Mouse (Mus musculus) kidney, adult 18-20 months (tissue): ENCODE measurements around the gene Dnaic1.

Experiments used
- DNase-seq: peaks from one replicate; pipeline ENCODE4 v3.0.0; 2021

The Dnaic1 gene

GRCm38 (mm10) chr4:41569411-41569885, at the start of gene Dnaic1, which contains the start of gene Fam219a:
Dnaic1 (plus strand) TSS chr4:41569775.
Fam219a (minus strand) TSS chr4:41569538.
- peak; percentile 98 for DNase-seq

DNA sequence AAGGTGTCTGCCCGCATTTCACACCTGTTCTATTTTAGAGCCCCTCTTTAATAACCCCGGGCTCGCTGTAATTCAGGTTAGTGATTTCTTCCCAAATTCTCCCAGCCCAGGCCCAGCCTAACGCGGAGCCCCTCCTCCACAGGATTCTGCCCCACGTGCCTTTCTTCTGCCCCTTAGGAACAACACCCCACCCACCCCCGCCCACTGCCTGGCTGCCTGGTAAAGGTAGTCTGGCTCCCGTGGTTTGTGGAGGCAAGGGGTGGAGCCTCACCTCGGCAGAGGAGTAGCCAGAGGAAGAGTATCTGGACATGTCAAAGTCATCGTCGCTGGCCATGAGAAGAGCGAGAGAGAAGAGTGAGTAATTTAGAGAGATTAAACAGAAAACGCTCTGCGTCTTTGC, 48.9 kb upstream of the Dnaic1 start:
- DNase-seq: no peak

DNA sequence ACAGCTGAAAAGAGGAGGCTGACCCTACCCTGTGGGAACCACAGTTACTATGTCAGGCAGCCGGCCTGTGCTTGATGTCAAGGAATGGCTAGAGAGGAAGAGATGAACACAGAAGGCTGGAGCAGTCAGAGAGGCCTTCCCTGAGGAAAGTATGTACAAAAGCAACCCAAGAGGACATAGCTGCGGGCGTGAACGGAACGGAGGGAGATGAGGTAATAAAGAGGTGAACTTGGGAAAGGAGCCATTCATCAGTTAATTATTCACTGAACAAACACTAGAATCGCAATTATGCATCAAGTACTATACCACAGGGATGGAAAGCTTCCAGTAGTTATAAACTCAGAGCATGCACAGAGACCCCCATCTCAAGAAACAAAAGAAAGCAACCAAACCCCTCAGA, 47.4 kb upstream of the Dnaic1 start:
- no peak for DNase-seq

DNA sequence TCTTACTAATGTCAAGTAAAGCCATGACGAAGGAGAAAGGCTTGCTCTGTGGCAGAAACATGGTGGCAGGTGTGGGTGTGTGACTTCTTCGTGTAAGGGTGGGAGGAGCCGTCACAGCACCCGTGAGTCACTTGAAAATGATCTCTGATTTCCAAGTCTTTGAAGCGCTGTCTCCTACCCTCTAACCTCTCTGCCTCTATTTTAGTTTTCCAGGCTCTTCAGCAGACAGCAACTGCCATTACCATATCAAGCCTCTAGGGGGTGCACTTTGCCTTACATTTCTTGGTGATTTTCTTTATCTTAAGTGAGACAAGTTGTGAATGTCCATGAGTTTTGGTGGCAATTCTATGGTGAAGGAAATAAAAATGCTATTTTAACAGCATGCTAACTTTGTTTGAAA, 46.8 kb upstream of the Dnaic1 start:
- peak; percentile 55 for DNase-seq

DNA sequence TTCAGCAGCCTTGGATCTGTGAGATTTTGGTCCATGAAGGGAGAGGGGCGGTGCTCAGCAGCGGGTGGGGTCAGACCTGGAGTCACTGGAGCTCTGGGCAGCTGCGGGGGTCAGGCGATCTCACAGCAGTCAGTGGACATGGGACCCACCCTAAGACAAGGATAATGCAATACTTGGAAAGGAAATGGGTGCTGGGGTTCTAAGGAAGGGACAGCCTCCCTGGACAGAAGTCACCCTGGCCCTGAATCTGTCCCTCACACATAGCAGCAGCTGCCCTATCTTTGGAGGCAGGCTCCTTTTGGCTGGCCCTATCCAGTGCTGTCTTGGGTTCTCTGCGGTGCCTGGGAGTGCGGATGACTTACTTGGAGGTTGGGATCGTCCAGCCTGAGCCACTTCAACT, 45.7 kb upstream of the Dnaic1 start:
- DNase-seq: no peak

DNA sequence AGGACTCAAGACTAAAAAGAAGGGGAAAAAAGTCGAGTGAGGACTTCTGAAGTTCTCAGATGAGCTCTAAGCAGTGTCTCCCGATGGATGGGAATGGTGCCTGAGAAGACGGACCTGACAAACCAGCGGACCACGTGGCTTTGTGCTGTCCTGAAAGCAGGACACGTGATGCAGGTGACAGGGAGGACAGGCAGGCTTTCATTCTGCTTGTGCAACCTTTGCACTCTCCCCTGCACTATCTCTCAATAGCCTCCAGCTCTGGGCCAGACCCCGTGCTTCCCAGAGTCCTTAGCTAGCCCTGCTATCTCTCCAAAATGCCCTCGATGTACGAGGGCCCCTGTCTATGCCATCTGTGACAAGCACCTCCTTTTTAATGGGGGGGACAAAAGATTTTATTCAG, 44.7 kb upstream of the Dnaic1 start:
- DNase-seq: no peak

DNA sequence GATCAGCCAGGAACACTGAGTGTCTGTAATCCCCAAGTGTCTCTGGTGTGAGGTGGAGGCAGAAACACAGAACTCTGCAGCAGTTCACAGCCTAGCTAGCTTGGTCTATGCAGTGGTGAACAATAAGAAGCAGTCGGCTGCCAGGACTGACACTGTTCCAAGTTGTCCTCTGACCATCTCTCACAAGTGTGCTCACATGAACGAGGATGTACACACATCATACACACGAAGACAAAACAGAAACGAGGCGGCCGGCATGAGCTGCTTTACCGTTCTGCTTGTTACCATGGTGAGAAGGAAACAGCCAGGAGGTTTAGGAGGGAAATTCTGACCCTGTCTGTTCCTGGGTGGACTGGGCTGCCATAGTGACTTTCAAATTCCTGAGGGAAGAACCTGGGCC, 43.0 kb upstream of the Dnaic1 start:
- DNase-seq: no peak

- DNase-seq: no peak
These were observed 42.5 kb upstream of the Dnaic1 start for GRCm38 (mm10) chr4:41527076-41527475.

DNA sequence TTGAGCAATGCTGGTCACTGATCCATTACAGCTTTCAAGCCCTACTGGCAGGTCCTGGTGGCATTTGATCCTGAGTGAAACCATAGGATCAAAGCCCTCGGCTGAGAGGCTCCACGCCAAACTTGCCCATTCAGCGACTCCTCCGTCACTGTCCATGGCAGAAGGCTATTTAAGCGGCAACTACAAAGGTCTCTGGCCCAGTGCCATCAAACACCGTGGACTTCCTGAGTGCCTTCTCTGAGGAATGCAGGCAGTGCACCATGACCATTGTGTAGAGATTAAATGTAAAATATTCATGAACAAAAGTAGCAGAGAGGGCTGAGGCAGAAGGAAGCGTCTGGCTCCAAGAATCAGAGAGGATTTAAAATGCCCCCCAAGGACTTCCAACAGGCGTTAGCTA, 41.6 kb upstream of the Dnaic1 start:
- peak; percentile 83 for DNase-seq

- DNase-seq: no peak
These were observed 37.2 kb upstream of the Dnaic1 start for GRCm38 (mm10) chr4:41532420-41532819.

GRCm38 (mm10) chr4:41534866-41535265, 34.7 kb upstream of the Dnaic1 start:
- DNase-seq: no peak

GRCm38 (mm10) chr4:41542136-41542535, 27.4 kb upstream of the Dnaic1 start:
- DNase-seq: no peak

DNA sequence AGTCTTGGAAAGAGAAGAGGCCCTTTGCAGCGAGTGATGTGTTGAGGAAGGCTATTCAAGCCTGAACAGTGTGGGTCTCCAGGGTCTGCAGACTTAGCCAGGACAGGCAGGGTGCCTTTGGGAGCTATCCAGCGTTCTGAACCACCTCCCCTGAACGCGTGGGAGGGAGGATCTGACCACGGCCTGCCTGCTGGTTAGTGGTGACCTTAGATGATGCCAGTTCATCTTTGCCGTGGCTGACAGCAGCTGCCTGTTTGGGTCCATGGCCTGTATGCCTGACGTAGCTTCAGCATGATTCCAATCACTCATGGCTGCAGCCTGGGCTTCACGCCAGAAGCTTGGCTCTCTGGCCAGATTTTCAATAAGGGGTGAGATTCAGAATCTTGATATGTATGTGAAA, 23.6 kb upstream of the Dnaic1 start:
- peak; percentile 36 for DNase-seq

GRCm38 (mm10) chr4:41547086-41547485, 22.5 kb upstream of the Dnaic1 start:
- no peak for DNase-seq

- DNase-seq: peak; percentile 92
These were observed 17.0 kb upstream of the Dnaic1 start for GRCm38 (mm10) chr4:41552529-41552928.

DNA sequence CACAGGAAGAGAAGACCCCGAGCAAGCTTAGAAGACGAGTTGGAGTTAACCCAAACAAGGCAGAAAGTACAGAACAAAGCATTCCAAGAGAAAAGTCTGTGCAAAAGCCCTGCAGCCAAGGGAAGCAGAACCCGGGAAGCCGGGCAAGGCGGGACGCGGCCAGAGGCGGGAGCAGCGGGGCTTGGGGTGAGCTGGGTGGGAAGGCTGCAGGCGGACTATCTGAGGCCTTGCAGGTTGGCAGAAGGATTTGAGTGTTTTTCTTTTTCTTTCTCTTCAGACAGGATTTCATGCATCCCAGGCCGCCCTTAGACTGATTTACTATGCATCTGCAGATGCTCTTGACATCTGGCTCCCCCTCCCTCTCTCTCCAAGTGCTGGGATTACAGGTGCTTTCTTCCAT, 16.5 kb upstream of the Dnaic1 start:
- no peak for DNase-seq

- DNase-seq: peak; percentile 73
These were observed 14.4 kb upstream of the Dnaic1 start for GRCm38 (mm10) chr4:41554994-41555663.

- no peak for DNase-seq
These were observed 13.1 kb upstream of the Dnaic1 start for GRCm38 (mm10) chr4:41556311-41556953.

- no peak for DNase-seq
These were observed 12.5 kb upstream of the Dnaic1 start for GRCm38 (mm10) chr4:41557092-41557491.

DNA sequence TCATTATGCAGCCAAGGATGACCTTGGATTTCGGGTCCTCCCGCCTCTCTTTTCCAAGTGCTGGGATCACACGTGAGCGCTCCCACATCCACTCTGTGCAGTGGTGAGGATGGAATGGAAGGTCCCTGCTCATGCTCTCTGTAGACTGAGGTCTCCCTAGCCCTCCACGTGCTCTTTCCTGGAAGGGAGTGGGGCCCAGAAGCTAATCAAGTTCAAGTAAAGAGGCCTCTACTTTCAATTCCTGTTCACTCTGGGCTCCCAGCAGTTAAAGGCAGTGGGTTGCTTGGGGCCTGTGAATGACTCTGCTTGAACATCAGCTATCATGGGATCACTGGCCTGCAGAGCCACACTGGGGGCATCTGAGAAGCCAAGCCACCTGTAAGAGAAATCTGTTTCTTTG, 6.3 kb upstream of the Dnaic1 start:
- DNase-seq: no peak

- DNase-seq: no peak
These were observed 3.5 kb upstream of the Dnaic1 start for GRCm38 (mm10) chr4:41566123-41566522.

GRCm38 (mm10) chr4:41568239-41568638, 1.3 kb upstream of the Dnaic1 start:
- peak; percentile 32 for DNase-seq

GRCm38 (mm10) chr4:41568682-41569410, 729 bp upstream of the Dnaic1 start:
- peak; percentile 40 for DNase-seq

DNA sequence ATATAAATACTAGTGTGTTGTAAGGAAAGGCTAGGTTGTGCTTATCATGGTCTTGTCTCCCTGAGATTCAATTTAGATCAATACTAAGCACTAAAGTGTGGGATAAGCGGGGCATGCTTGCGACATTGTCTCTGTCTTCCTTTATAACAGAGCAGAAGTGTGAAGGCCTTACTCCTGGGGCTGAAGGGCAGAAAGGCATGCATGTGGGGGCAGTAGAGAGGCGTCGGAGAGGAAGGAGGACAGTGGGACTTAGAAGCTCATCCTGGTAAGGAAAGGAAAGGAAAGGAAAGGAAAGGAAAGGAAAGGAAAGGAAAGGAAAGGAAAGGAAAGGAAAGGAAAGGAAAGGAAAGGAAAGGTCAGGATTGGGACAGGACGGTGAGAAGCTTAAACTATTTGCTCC, 1.9 kb downstream of the Dnaic1 start:
- DNase-seq: no peak
